Mouse (Mus musculus) kidney, adult 2 months (tissue): Measurements from ENCODE around the gene Kmt2c. TPM values are rescaled to one million over a fixed set of nuclear protein-coding genes. Genes with fewer than 3 reads are reported as not detected.

Experiments used
- DNase-seq: peaks from one replicate; pipeline ENCODE4 v3.0.0; 2021
- H3K27ac ChIP-seq: fragments of 200-500 bp; 2 replicates; pipeline ENCODE4 v1.5.1; 2012; ENCODE audit warnings: low read depth, low read length, control low read depth, inconsistent platforms; ENCODE audit not compliant: insufficient read depth
- H3K27me3 ChIP-seq: fragments of 200-500 bp; replicated peaks from 2 replicates; pipeline ENCODE4 v1.6.1; 2012; ENCODE audit warnings: mild to moderate bottlenecking, moderate library complexity, low read length, inconsistent platforms; ENCODE audit not compliant: control insufficient read depth, insufficient read depth
- H3K36me3 ChIP-seq: fragments of 200-500 bp; 2 replicates; pipeline ENCODE4 v1.6.1; 2012; ENCODE audit warnings: mild to moderate bottlenecking, moderate library complexity, low read length, inconsistent platforms; ENCODE audit not compliant: control insufficient read depth, insufficient read depth
- H3K4me1 ChIP-seq: fragments of 200-500 bp; 2 replicates; pipeline ENCODE4 v1.6.1; 2011; ENCODE audit warnings: low read length; ENCODE audit not compliant: control insufficient read depth, insufficient read depth
- H3K4me3 ChIP-seq: fragments of 200-500 bp; 2 replicates; pipeline ENCODE4 v1.5.1; 2011; ENCODE audit warnings: mild to moderate bottlenecking, low read depth, low read length, control low read depth; ENCODE audit not compliant: insufficient read depth
- CTCF ChIP-seq: fragments of 200-500 bp; conservative IDR thresholded peaks from 2 replicates; pipeline ENCODE4 v1.5.1; 2011; ENCODE audit warnings: low read depth, mild to moderate bottlenecking, control low read depth, low read length, moderate library complexity, mixed read lengths; ENCODE audit not compliant: insufficient read depth, insufficient read length
- POLR2A ChIP-seq: fragments of 200-500 bp; IDR thresholded peaks from one replicate; pipeline ENCODE4 v1.6.1; 2011; ENCODE audit warnings: low read depth, low read length, control low read depth
- WGBS: fragments of 180-500 bp; shearing (Covaris S2); methylation state at CpG from one replicate; pipeline ENCODE4 v1.1.7; 2018; 5-methylcytosine and 5-hydroxymethylcytosine counted together
- polyA plus RNA-seq: library from polyadenylated mRNA; depleted of rRNA; stranded (reverse); fragments of >200 nt; gene quantifications from 2 replicates; pipeline ENCODE4 v1.2.3, GENCODE M21; 2012

The Kmt2c gene
- polyA plus RNA-seq, 1 experiment = 11.8 TPM

DNA sequence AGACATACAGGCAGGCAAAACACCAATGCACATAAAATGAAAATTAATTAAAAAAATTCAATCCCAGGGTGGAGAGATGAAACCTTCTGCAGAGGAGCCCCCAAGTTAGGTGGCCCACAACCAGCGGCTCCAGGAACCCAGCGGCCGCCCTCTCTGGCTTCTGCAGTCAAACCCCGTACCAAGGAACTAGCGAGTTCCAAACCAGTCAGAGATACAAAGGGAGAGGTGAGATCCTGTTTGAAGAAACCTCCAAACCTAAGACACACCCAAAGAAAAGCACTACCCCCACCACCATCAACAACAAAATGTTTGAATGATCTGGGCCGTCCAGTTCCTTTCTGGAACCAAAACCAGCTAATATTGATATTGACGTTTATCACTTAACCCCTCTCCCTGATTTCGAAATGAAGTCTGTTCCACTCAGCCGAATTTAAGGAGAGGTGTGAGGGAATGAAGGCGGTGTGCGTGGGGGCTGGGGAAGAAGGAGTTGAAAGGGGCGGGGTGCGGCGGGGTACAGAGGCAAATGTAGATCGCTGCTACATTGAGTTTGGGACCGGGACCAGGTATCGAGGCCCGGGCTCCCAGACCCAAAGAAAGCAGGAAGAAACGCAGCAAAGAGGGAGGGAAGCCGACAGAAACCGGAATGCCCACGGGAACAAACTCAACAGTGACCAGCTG lies 30.4 kb upstream of the Kmt2c start:
- peak; percentile 5 for DNase-seq
- Histone ChIP-seq H3K4me1 (0 out of 2 replicates have a peak, but pooled peaks cover 4% of the 10 kb centered on the region), H3K27me3 (no peaks in the 10 kb centered on the region), H3K36me3 (no peaks in the 10 kb centered on the region), H3K27ac (peak overlapping the region; percentile 73; the same call in 1 of the 2 replicates), H3K4me3 (peak overlapping the region; percentile 93)
- TF ChIP-seq CTCF = no peak
- TF ChIP-seq POLR2A = peak; percentile 68
- 12% methylated on average over 22 of the region's 22 CpGs for WGBS

- no peak for DNase-seq
- H3K27ac ChIP-seq = no peak overlapping the region
- WGBS = 92% methylated on average over 1 of the region's 1 CpGs
These were observed 29.4 kb upstream of the Kmt2c start for GRCm38 (mm10) chr5:25527971-25528370.

DNA sequence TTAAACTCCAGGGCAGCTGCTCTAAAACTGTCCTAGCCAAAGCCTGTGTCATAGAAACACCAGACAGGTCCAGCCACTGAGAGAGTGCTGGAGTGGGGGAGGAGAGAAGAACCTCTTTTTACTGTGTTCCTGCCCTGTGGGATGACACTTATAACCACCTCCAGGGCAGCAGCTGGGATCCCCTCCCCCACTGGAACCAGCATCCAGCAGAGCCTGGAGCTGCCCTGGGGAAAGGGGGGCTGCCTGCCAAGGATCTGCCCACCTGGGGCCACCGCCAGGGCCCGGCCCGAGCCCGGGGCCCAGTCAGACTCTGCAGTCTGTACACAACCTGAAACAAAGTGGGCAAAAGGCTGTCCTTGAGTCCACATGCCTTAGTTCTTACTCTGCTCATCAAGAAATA lies 28.3 kb upstream of the Kmt2c start:
- Histone ChIP-seq H3K4me1 (0 out of 2 replicates have a peak, but pooled peaks cover 4% of the 10 kb centered on the region), H3K27ac (no peak overlapping the region), H3K27me3 (no peaks in the 10 kb centered on the region), H3K36me3 (no peaks in the 10 kb centered on the region), H3K4me3 (no peak overlapping the region)
- no peak for DNase-seq
- no peak for TF ChIP-seq CTCF
- no peak for TF ChIP-seq POLR2A
- 62% methylated on average over 4 of the region's 4 CpGs for WGBS

More at GRCm38 (mm10) chr5:25527971-25528370, 29.4 kb upstream of the Kmt2c start:
- TF ChIP-seq CTCF = no peak
- 0 out of 2 replicates have a peak, but pooled peaks cover 4% of the 10 kb centered on the region for H3K4me1 ChIP-seq
- no peak overlapping the region for H3K4me3 ChIP-seq
- H3K27me3 ChIP-seq = no peaks in the 10 kb centered on the region
- H3K36me3 ChIP-seq = no peaks in the 10 kb centered on the region

GRCm38 (mm10) chr5:25526116-25526515 lies 27.5 kb upstream of the Kmt2c start:
- peak; percentile 40 for DNase-seq
- Histone ChIP-seq H3K4me1 (0 out of 2 replicates have a peak, but pooled peaks cover 4% of the 10 kb centered on the region), H3K36me3 (no peaks in the 10 kb centered on the region), H3K27me3 (no peaks in the 10 kb centered on the region), H3K4me3 (no peak overlapping the region), H3K27ac (no peak overlapping the region)
- no peak for TF ChIP-seq CTCF
- no peak for TF ChIP-seq POLR2A
- 49% methylated on average over 5 of the region's 5 CpGs for WGBS

DNA sequence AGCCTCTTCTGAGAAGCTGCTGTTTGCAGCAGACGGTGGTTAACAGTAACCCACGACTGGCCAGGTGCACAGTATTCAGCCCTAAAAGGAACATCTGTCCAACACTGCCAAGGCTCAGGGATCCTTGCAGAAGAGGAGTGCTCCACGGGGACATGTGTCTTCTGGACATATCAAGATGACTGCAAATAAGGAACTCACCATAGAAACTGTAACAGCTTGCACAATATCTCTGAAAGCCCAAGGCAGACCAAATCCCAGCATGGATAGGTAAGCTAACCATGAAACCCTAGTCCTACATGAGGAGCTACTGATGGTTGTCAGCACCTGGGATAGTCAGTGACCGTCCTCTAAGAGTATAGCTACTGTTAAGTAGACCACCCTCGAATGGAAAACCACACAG lies 22.9 kb upstream of the Kmt2c start:
- Histone ChIP-seq H3K27ac (no peak overlapping the region), H3K4me1 (no peaks in the 10 kb centered on the region), H3K36me3 (no peaks in the 10 kb centered on the region), H3K4me3 (no peak overlapping the region), H3K27me3 (no peaks in the 10 kb centered on the region)
- TF ChIP-seq CTCF = no peak
- no peak for TF ChIP-seq POLR2A
- 84% methylated on average over 5 of the region's 5 CpGs for WGBS
- no peak for DNase-seq

- TF ChIP-seq CTCF (no peak), POLR2A (no peak)
- WGBS = 68% methylated on average over 3 of the region's 3 CpGs
- no peak for DNase-seq
- Histone ChIP-seq H3K4me1 (no peaks in the 10 kb centered on the region), H3K27ac (no peak overlapping the region), H3K27me3 (no peaks in the 10 kb centered on the region), H3K4me3 (no peak overlapping the region), H3K36me3 (no peaks in the 10 kb centered on the region)
These were observed 21.2 kb upstream of the Kmt2c start for GRCm38 (mm10) chr5:25519820-25520219.

DNA sequence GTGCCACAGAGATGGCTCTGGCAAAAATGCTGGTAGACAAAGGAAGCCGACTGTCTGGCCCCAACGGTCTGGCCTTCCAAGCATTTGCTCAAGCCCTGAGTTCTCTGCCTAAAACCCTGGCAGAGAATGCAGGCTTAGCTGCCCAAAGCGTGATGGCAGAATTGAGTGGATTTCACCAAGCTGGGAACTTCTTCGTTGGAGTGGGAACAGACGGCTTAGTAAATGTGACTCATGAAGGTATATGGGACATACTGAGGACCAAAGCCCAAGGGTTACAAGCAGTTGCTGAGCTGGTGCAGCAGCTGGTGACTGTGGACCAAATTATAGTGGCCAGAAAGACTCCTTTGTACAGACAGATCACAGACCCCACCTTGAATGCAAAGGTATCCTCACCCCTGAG lies 19.0 kb upstream of the Kmt2c start:
- no peaks in the 10 kb centered on the region for H3K27me3 ChIP-seq
- no peaks in the 10 kb centered on the region for H3K36me3 ChIP-seq
- H3K27ac ChIP-seq = no peak overlapping the region
- no peaks in the 10 kb centered on the region for H3K4me1 ChIP-seq
- WGBS = 86% methylated on average over 5 of the region's 5 CpGs
- TF ChIP-seq POLR2A (no peak), CTCF (no peak)
- no peak for DNase-seq
- no peak overlapping the region for H3K4me3 ChIP-seq
